Mouse (Mus musculus) ES-E14 (cell line): ENCODE data around the gene Ankrd40. TPM values are rescaled to one million over a fixed set of nuclear protein-coding genes. Genes with fewer than 3 reads are reported as not detected.

ENCODE experiments used
- DNase-seq: peaks from one replicate; pipeline ENCODE4 v3.0.0-alpha.2; 2013; ENCODE audit warnings: low read depth, low spot score
- H3K27ac ChIP-seq: 2 replicates; pipeline ENCODE4 v1.5.1; 2012; ENCODE audit warnings: low read depth, mild to moderate bottlenecking, low read length, moderate library complexity, mixed read lengths; ENCODE audit not compliant: poor library complexity, insufficient read depth, severe bottlenecking
- H3K36me3 ChIP-seq: 2 replicates; pipeline ENCODE4 v1.6.1; 2012; ENCODE audit warnings: mild to moderate bottlenecking, low read length, moderate library complexity, mixed read lengths; ENCODE audit not compliant: control insufficient read depth, poor library complexity, insufficient read depth, severe bottlenecking
- H3K4me1 ChIP-seq, 2 experiments: fragments of 150-350 bp in 1 of 2; sonication (generic) in 1 of 2; 2 replicates each; pipeline ENCODE4 v1.6.1; 2012; ENCODE audit warnings: low read length in 2 of 2, mild to moderate bottlenecking in 1 of 2, mixed read lengths in 1 of 2; ENCODE audit not compliant: control insufficient read depth in 2 of 2, insufficient read depth in 2 of 2, poor library complexity in 1 of 2
- H3K4me3 ChIP-seq, 2 experiments: fragments of 150-350 bp in 1 of 2; sonication (generic) in 1 of 2; 2 replicates each; pipeline ENCODE4 v1.5.1; 2012; ENCODE audit warnings: low read length in 2 of 2, low read depth in 1 of 2, mild to moderate bottlenecking in 1 of 2, mixed read lengths in 1 of 2; ENCODE audit not compliant: insufficient read depth in 1 of 2, poor library complexity in 1 of 2, severe bottlenecking in 1 of 2
- H3K9ac ChIP-seq: 2 replicates; pipeline ENCODE4 v1.6.1; 2012; ENCODE audit warnings: low read depth, mild to moderate bottlenecking, low read length, mixed read lengths; ENCODE audit not compliant: poor library complexity, insufficient read depth, severe bottlenecking
- H3K9me3 ChIP-seq: fragments of 150-350 bp; sonication (generic); 2 replicates; pipeline ENCODE4 v1.6.1; 2012; ENCODE audit warnings: low read depth, mild to moderate bottlenecking, low read length; ENCODE audit not compliant: control insufficient read depth, insufficient read depth
- CHD2 ChIP-seq: IDR thresholded peaks from 2 replicates; pipeline ENCODE4 v1.6.1; 2014; ENCODE audit warnings: mild to moderate bottlenecking, low read depth, low read length, inconsistent platforms
- HCFC1 ChIP-seq: IDR thresholded peaks from 2 replicates; pipeline ENCODE4 v1.6.1; 2012; ENCODE audit warnings: low read length, inconsistent platforms, borderline replicate concordance; ENCODE audit not compliant: insufficient read depth
- MAFK ChIP-seq: IDR thresholded peaks from 2 replicates; pipeline ENCODE4 v1.6.1; 2014; ENCODE audit warnings: mild to moderate bottlenecking, low read depth, low read length, inconsistent platforms; ENCODE audit not compliant: insufficient read depth
- ZC3H11A ChIP-seq: IDR thresholded peaks from 2 replicates; pipeline ENCODE4 v1.6.1; 2012; ENCODE audit warnings: low read depth, mild to moderate bottlenecking, inconsistent platforms, low read length, borderline replicate concordance
- ZNF384 ChIP-seq: IDR thresholded peaks from 2 replicates; pipeline ENCODE4 v1.6.1; 2012; ENCODE audit warnings: low read depth, low read length, inconsistent platforms
- in situ Hi-C, 2 experiments: fragments of 600-800 bp; cut with MboI; formaldehyde crosslinking; loops; one replicate each; pipeline ENCODE4 v1.15.1; 2025; ENCODE audit warnings: low sequenced_read_pairs in 2 of 2, inconsistent platforms in 1 of 2; ENCODE audit not compliant: unreplicated experiment in 2 of 2
- total RNA-seq: library from RNA; depleted of rRNA; stranded (reverse); fragments of 300-350 nt; gene quantifications from 2 replicates; pipeline ENCODE4 v1.2.3, GENCODE M21; 2012

The Ankrd40 gene
- total RNA-seq, 1 experiment: 42.7 TPM

GRCm38 (mm10) chr11:94336551-94336950, 8.8 kb downstream of the Ankrd40 start:
- no peak overlapping the region for H3K4me3 ChIP-seq
- peaks cover 0 to 2% of the 10 kb centered on the region in 2 experiments; a peak in 1 of 4 replicates for H3K4me1 ChIP-seq
- H3K36me3 ChIP-seq: peaks cover 14% of the 10 kb centered on the region
- H3K9me3 ChIP-seq: no peaks in the 10 kb centered on the region
- no peak overlapping the region for H3K9ac ChIP-seq
- DNase-seq: no peak
- TF ChIP-seq MAFK (no peak), ZC3H11A (no peak), CHD2 (no peak), HCFC1 (no peak), ZNF384 (no peak)
- in situ Hi-C loops: loop anchor here (5.0 to 10.0 kb wide), 2 partner anchors 148 to 151 kb away; partner anchors contain the start of gene Spata20 (in 2 of the 2)
- H3K27ac ChIP-seq: no peak overlapping the region

GRCm38 (mm10) chr11:94338347-94338746, 10.5 kb downstream of the Ankrd40 start:
- Histone ChIP-seq H3K9ac (no peak overlapping the region), H3K27ac (no peak overlapping the region), H3K4me1 (peaks cover 0 to 2% of the 10 kb centered on the region in 2 experiments; a peak in 1 of 4 replicates), H3K36me3 (peaks cover 14% of the 10 kb centered on the region), H3K4me3 (no peak overlapping the region), H3K9me3 (no peaks in the 10 kb centered on the region)
- in situ Hi-C loops: loop anchor here (5.0 to 10.0 kb wide), 2 partner anchors 146 to 149 kb away; partner anchors contain the start of gene Spata20 (in 2 of the 2)
- TF ChIP-seq ZNF384: no peak
- no peak for TF ChIP-seq MAFK
- TF ChIP-seq ZC3H11A: no peak
- no peak for TF ChIP-seq CHD2
- TF ChIP-seq HCFC1: no peak
- no peak for DNase-seq

GRCm38 (mm10) chr11:94339732-94340585, 12.2 kb downstream of the Ankrd40 start:
- no peak overlapping the region for H3K9ac ChIP-seq
- peaks cover 8% of the 10 kb centered on the region for H3K36me3 ChIP-seq
- no peaks in the 10 kb centered on the region for H3K9me3 ChIP-seq
- H3K4me3 ChIP-seq: no peak overlapping the region
- in situ Hi-C loops: loop anchor here (5.0 to 10.0 kb wide), 2 partner anchors 145 to 147 kb away; partner anchors contain the start of gene Spata20 (in 2 of the 2)
- no peak for DNase-seq
- TF ChIP-seq ZC3H11A: peak; percentile 47; the same call in 1 of the 2 replicates
- no peak for TF ChIP-seq MAFK
- no peak for TF ChIP-seq HCFC1
- TF ChIP-seq ZNF384: no peak
- TF ChIP-seq CHD2: no peak
- peaks cover 0 to 2% of the 10 kb centered on the region in 2 experiments; a peak in 1 of 4 replicates for H3K4me1 ChIP-seq
- H3K27ac ChIP-seq: no peak overlapping the region

GRCm38 (mm10) chr11:94340948-94341933, 13.4 kb downstream of the Ankrd40 start:
- Histone ChIP-seq H3K4me1 (peaks cover 0 to 2% of the 10 kb centered on the region in 2 experiments; a peak in 1 of 4 replicates), H3K27ac (no peak overlapping the region), H3K4me3 (no peak overlapping the region), H3K36me3 (peaks cover 8% of the 10 kb centered on the region), H3K9me3 (no peaks in the 10 kb centered on the region), H3K9ac (no peak overlapping the region)
- TF ChIP-seq CHD2 (no peak), ZNF384 (no peak), ZC3H11A (no peak), MAFK (no peak)
- DNase-seq: no peak
- in situ Hi-C loops: no loop called here
